Mouse (Mus musculus): ENCODE results near the gene Rcc1l. TPM values are rescaled to one million over a fixed set of nuclear protein-coding genes. Genes with fewer than 3 reads are reported as not detected.
A peak's percentile ranks its signal among the peaks of the same experiment; 100 is the strongest.

The Rcc1l gene
- polyA plus RNA-seq, 1 experiment from 2014 or later: 20.1 TPM

- Histone ChIP-seq H3K27me3 (no peaks in the 10 kb centered on the region), H3K4me2 (no peak overlapping the region), H3K4me1 (replicated peaks) (peaks cover 16% of the 10 kb centered on the region), H3K9me3 (replicated peaks) (no peaks in the 10 kb centered on the region), H3K36me3 (no peaks in the 10 kb centered on the region; the same call in 1 of the 2 replicates), H3K9ac (no peak overlapping the region), H3K27ac (no peak overlapping the region), H3K4me3 (no peak overlapping the region)
- 72% methylated on average over 4 of the region's 4 CpGs for WGBS
- ATAC-seq (replicated peaks; ENCODE audit: insufficient number of reproducible peaks, insufficient read depth, low FRiP score, low read depth): no peak
Measured at GRCm38 (mm10) chr5:134186961-134187731, 10.6 kb upstream of the Rcc1l start.

- no peak for ATAC-seq (replicated peaks; ENCODE audit: insufficient number of reproducible peaks, insufficient read depth, low FRiP score, low read depth)
- Histone ChIP-seq H3K9me3 (replicated peaks) (no peaks in the 10 kb centered on the region), H3K36me3 (no peaks in the 10 kb centered on the region), H3K4me1 (replicated peaks) (peaks cover 17% of the 10 kb centered on the region), H3K4me3 (no peak overlapping the region), H3K27ac (no peak overlapping the region), H3K4me2 (no peak overlapping the region), H3K9ac (no peak overlapping the region), H3K27me3 (no peaks in the 10 kb centered on the region)
- 80% methylated on average over 3 of the region's 3 CpGs for WGBS
Measured at GRCm38 (mm10) chr5:134186059-134186458, 9.5 kb upstream of the Rcc1l start.

- H3K27ac ChIP-seq: peak within 1 kb of the TSS; percentile 91
- H3K36me3 ChIP-seq: no peaks in the 10 kb centered on the region
- peaks cover 17% of the 10 kb centered on the region for H3K4me1 ChIP-seq (replicated peaks)
- under 1% methylated on average over 92 of the region's 92 CpGs for WGBS
- peak within 1 kb of the TSS; percentile 77 for H3K9ac ChIP-seq
- peak within 1 kb of the TSS; percentile 81 for H3K4me2 ChIP-seq
- ATAC-seq (replicated peaks; ENCODE audit: insufficient number of reproducible peaks, insufficient read depth, low FRiP score, low read depth): peak; percentile 95
- peak within 1 kb of the TSS; percentile 68 for H3K4me3 ChIP-seq
- no peaks in the 10 kb centered on the region for H3K27me3 ChIP-seq
- no peaks in the 10 kb centered on the region for H3K9me3 ChIP-seq (replicated peaks)
Measured at GRCm38 (mm10) chr5:134183880-134184808, 7.6 kb upstream of the Rcc1l start, which contains the start of gene Gtf2ird2. Gene Gtf2ird2 (plus strand): TSS chr5:134184019.

GRCm38 (mm10) chr5:134183162-134183561, 6.6 kb upstream of the Rcc1l start:
- peaks cover 17% of the 10 kb centered on the region for H3K4me1 ChIP-seq (replicated peaks)
- WGBS: 54% methylated on average over 7 of the region's 7 CpGs

GRCm38 (mm10) chr5:134182735-134183134, 6.2 kb upstream of the Rcc1l start:
- Histone ChIP-seq H3K9ac (no peak overlapping the region), H3K4me2 (peak overlapping the region; percentile 81), H3K4me3 (0 out of 2 replicates have a peak overlapping the region, but pooled peaks have one; percentile 68), H3K27me3 (no peaks in the 10 kb centered on the region), H3K36me3 (no peaks in the 10 kb centered on the region), H3K4me1 (replicated peaks) (peaks cover 17% of the 10 kb centered on the region), H3K27ac (peak overlapping the region; percentile 8), H3K9me3 (replicated peaks) (no peaks in the 10 kb centered on the region)
- ATAC-seq (replicated peaks; ENCODE audit: insufficient number of reproducible peaks, insufficient read depth, low FRiP score, low read depth): no peak
- WGBS: 45% methylated on average over 4 of the region's 4 CpGs

More at GRCm38 (mm10) chr5:134183162-134183561, 6.6 kb upstream of the Rcc1l start:
- Histone ChIP-seq H3K4me2 (peak overlapping the region; percentile 81), H3K27ac (peak overlapping the region; percentile 91), H3K9ac (peak overlapping the region; percentile 77), H3K27me3 (no peaks in the 10 kb centered on the region), H3K36me3 (no peaks in the 10 kb centered on the region), H3K4me3 (peak overlapping the region; percentile 68), H3K9me3 (replicated peaks) (no peaks in the 10 kb centered on the region)
- no peak for ATAC-seq (replicated peaks; ENCODE audit: insufficient number of reproducible peaks, insufficient read depth, low FRiP score, low read depth)

- Histone ChIP-seq H3K9ac (no peak overlapping the region), H3K27me3 (no peaks in the 10 kb centered on the region), H3K4me2 (no peak overlapping the region), H3K4me3 (no peak overlapping the region), H3K36me3 (no peaks in the 10 kb centered on the region), H3K4me1 (replicated peaks) (peaks cover 17% of the 10 kb centered on the region), H3K27ac (peak overlapping the region; percentile 8), H3K9me3 (replicated peaks) (no peaks in the 10 kb centered on the region)
- 50% methylated on average over 3 of the region's 3 CpGs for WGBS
- no peak for ATAC-seq (replicated peaks; ENCODE audit: insufficient number of reproducible peaks, insufficient read depth, low FRiP score, low read depth)
Measured at GRCm38 (mm10) chr5:134182172-134182571, 5.6 kb upstream of the Rcc1l start.

- H3K9me3 ChIP-seq (replicated peaks): no peaks in the 10 kb centered on the region
- H3K27me3 ChIP-seq: no peaks in the 10 kb centered on the region
- H3K9ac ChIP-seq: no peak overlapping the region
- no peak for ATAC-seq (replicated peaks; ENCODE audit: insufficient number of reproducible peaks, insufficient read depth, low FRiP score, low read depth)
- H3K4me3 ChIP-seq: no peak overlapping the region
- no peak overlapping the region for H3K27ac ChIP-seq
- no peaks in the 10 kb centered on the region for H3K36me3 ChIP-seq
- H3K4me1 ChIP-seq (replicated peaks): peaks cover 25% of the 10 kb centered on the region
- no peak overlapping the region for H3K4me2 ChIP-seq
- WGBS: 24% methylated on average over 7 of the region's 7 CpGs
Measured at GRCm38 (mm10) chr5:134179871-134180270, 3.3 kb upstream of the Rcc1l start.

- WGBS: 72% methylated on average over 7 of the region's 7 CpGs
Measured at GRCm38 (mm10) chr5:134178536-134178935, 2.0 kb upstream of the Rcc1l start.

GRCm38 (mm10) chr5:134175696-134176095, 878 bp downstream of the Rcc1l start:
- ATAC-seq (replicated peaks; ENCODE audit: insufficient number of reproducible peaks, insufficient read depth, low FRiP score, low read depth): no peak
- WGBS: 11% methylated on average over 10 of the region's 10 CpGs
- H3K9ac ChIP-seq: peak overlapping the region; percentile 80

More at GRCm38 (mm10) chr5:134178536-134178935, 2.0 kb upstream of the Rcc1l start:
- Histone ChIP-seq H3K4me2 (no peak overlapping the region), H3K27me3 (no peaks in the 10 kb centered on the region), H3K4me1 (replicated peaks) (peaks cover 23% of the 10 kb centered on the region), H3K27ac (no peak overlapping the region), H3K9me3 (replicated peaks) (no peaks in the 10 kb centered on the region), H3K36me3 (no peaks in the 10 kb centered on the region), H3K9ac (no peak overlapping the region), H3K4me3 (no peak overlapping the region)
- no peak for ATAC-seq (replicated peaks; ENCODE audit: insufficient number of reproducible peaks, insufficient read depth, low FRiP score, low read depth)

GRCm38 (mm10) chr5:134173206-134173605, 3.4 kb downstream of the Rcc1l start:
- peaks cover 12% of the 10 kb centered on the region for H3K36me3 ChIP-seq
- H3K9me3 ChIP-seq (replicated peaks): no peaks in the 10 kb centered on the region
- ATAC-seq (replicated peaks; ENCODE audit: insufficient number of reproducible peaks, insufficient read depth, low FRiP score, low read depth): no peak
- no peak overlapping the region for H3K27ac ChIP-seq
- 40% methylated on average over 4 of the region's 4 CpGs for WGBS
- H3K27me3 ChIP-seq: no peaks in the 10 kb centered on the region
- H3K4me2 ChIP-seq: no peak overlapping the region
- H3K4me1 ChIP-seq (replicated peaks): peaks cover 8% of the 10 kb centered on the region
- H3K9ac ChIP-seq: no peak overlapping the region
- no peak overlapping the region for H3K4me3 ChIP-seq

More at GRCm38 (mm10) chr5:134175696-134176095, 878 bp downstream of the Rcc1l start:
- no peaks in the 10 kb centered on the region for H3K9me3 ChIP-seq (replicated peaks)
- H3K27me3 ChIP-seq: no peaks in the 10 kb centered on the region
- H3K4me2 ChIP-seq: peak overlapping the region; percentile 83
- peaks cover 6% of the 10 kb centered on the region; the same call in 1 of the 2 replicates for H3K36me3 ChIP-seq
- H3K4me1 ChIP-seq (replicated peaks): peaks cover 8% of the 10 kb centered on the region
- peak overlapping the region; percentile 86 for H3K27ac ChIP-seq
- H3K4me3 ChIP-seq: peak overlapping the region; percentile 99

GRCm38 (mm10) chr5:134170167-134170566, 6.4 kb downstream of the Rcc1l start:
- no peak overlapping the region for H3K9ac ChIP-seq
- 88% methylated on average over 8 of the region's 8 CpGs for WGBS
- no peak overlapping the region for H3K27ac ChIP-seq
- no peaks in the 10 kb centered on the region for H3K9me3 ChIP-seq (replicated peaks)
- H3K4me2 ChIP-seq: no peak overlapping the region
- H3K4me1 ChIP-seq (replicated peaks): peaks cover under 1% of the 10 kb centered on the region
- peaks cover 20% of the 10 kb centered on the region for H3K36me3 ChIP-seq
- no peak for ATAC-seq (replicated peaks; ENCODE audit: insufficient number of reproducible peaks, insufficient read depth, low FRiP score, low read depth)
- no peaks in the 10 kb centered on the region for H3K27me3 ChIP-seq
- no peak overlapping the region for H3K4me3 ChIP-seq

Data from heart, embryonic 15.5 days (tissue).